Mouse (Mus musculus) CH12.LX (cell line): Measurements from ENCODE around the gene Pfkl. TPM values are rescaled to one million over a fixed set of nuclear protein-coding genes. Genes with fewer than 3 reads are reported as not detected.

Experiments used
- DNase-seq: peaks from one replicate; pipeline ENCODE4 v3.0.0-alpha.2; 2013; ENCODE audit errors: extremely low read depth
- H3K27ac ChIP-seq: 2 replicates; pipeline ENCODE4 v1.5.1; 2012; ENCODE audit warnings: low read depth, mild to moderate bottlenecking, control low read depth, moderate library complexity; ENCODE audit not compliant: insufficient read depth
- H3K27me3 ChIP-seq: replicated peaks from 2 replicates; pipeline ENCODE3; 2012; ENCODE audit warnings: inconsistent platforms
- H3K36me3 ChIP-seq, 2 experiments: replicated peaks in 1 of 2; 2 replicates each; pipeline versions ENCODE3 to v1.6.1; 2012; ENCODE audit warnings: inconsistent platforms in 1 of 2, low read length in 1 of 2, mild to moderate bottlenecking in 1 of 2, mixed read lengths in 1 of 2, moderate library complexity in 1 of 2; ENCODE audit not compliant: control insufficient read depth in 1 of 2, insufficient read depth in 1 of 2
- H3K4me1 ChIP-seq, 2 experiments: 2 replicates each; pipeline ENCODE4 v1.6.1; 2012; ENCODE audit warnings: inconsistent platforms in 1 of 2, moderate library complexity in 1 of 2; ENCODE audit not compliant: insufficient read depth in 2 of 2, control insufficient read depth in 1 of 2
- H3K4me2 ChIP-seq: 2 replicates; pipeline ENCODE4 v1.6.1; 2012; ENCODE audit warnings: low read depth, mild to moderate bottlenecking, control low read depth; ENCODE audit not compliant: poor library complexity, insufficient read depth, severe bottlenecking
- H3K4me3 ChIP-seq, 3 experiments: fragments of 150-350 bp in 1 of 3; sonication (generic) in 1 of 3; replicated peaks in 1 of 3; 2 replicates each; pipeline versions ENCODE3 to v1.5.1; 2011 to 2012; ENCODE audit warnings: low read depth in 2 of 3, low read length in 2 of 3, mild to moderate bottlenecking in 2 of 3, moderate library complexity in 2 of 3, control low read depth in 1 of 3, improper control_type of control experiment in 1 of 3, inconsistent platforms in 1 of 3, mixed read lengths in 1 of 3; ENCODE audit not compliant: poor library complexity in 1 of 3
- H3K79me2 ChIP-seq: replicated peaks from 2 replicates; pipeline ENCODE4 v1.6.1; 2012; ENCODE audit warnings: mild to moderate bottlenecking, moderate library complexity; ENCODE audit not compliant: control insufficient read depth, poor library complexity, insufficient read depth, severe bottlenecking; ENCODE audit errors: extremely low read depth
- H3K9ac ChIP-seq: 2 replicates; pipeline ENCODE4 v1.6.1; 2012; ENCODE audit warnings: low read depth, mild to moderate bottlenecking, control low read depth, moderate library complexity; ENCODE audit not compliant: insufficient read depth
- H3K9me3 ChIP-seq: replicated peaks from 2 replicates; pipeline ENCODE3; 2012; ENCODE audit warnings: low read length, inconsistent platforms, mixed read lengths
- CHD1 ChIP-seq: IDR thresholded peaks from 2 replicates; pipeline ENCODE4 v1.6.1; 2012; ENCODE audit warnings: low read depth, low read length, improper control_type of control experiment, inconsistent platforms
- CHD2 ChIP-seq: IDR thresholded peaks from 2 replicates; pipeline ENCODE4 v1.6.1; 2011; ENCODE audit warnings: low read length, improper control_type of control experiment
- CTCF ChIP-seq, 2 experiments: IDR thresholded peaks in 1 of 2; conservative IDR thresholded peaks in 1 of 2; 2 replicates each; pipeline ENCODE4 v1.5.1; 2011 to 2012; ENCODE audit warnings: low read depth in 2 of 2, low read length in 2 of 2, improper control_type of control experiment in 1 of 2, inconsistent platforms in 1 of 2, mild to moderate bottlenecking in 1 of 2, moderate library complexity in 1 of 2
- E2F4 ChIP-seq: IDR thresholded peaks from 2 replicates; pipeline ENCODE4 v1.6.1; 2011; ENCODE audit warnings: low read depth, low read length, improper control_type of control experiment; ENCODE audit not compliant: insufficient replicate concordance
- ELF1 ChIP-seq: IDR thresholded peaks from 2 replicates; pipeline ENCODE4 v1.6.1; 2014; ENCODE audit warnings: low read depth, mild to moderate bottlenecking, inconsistent platforms, low read length, improper control_type of control experiment
- EP300 ChIP-seq: IDR thresholded peaks from 2 replicates; pipeline ENCODE4 v1.6.1; 2011; ENCODE audit warnings: low read length, improper control_type of control experiment
- GABPA ChIP-seq: IDR thresholded peaks from 2 replicates; pipeline ENCODE4 v1.6.1; 2012; ENCODE audit warnings: low read depth, low read length, improper control_type of control experiment, inconsistent platforms; ENCODE audit not compliant: insufficient replicate concordance
- HCFC1 ChIP-seq: IDR thresholded peaks from 2 replicates; pipeline ENCODE4 v1.6.1; 2012; ENCODE audit warnings: low read depth, mild to moderate bottlenecking, inconsistent platforms, low read length, improper control_type of control experiment
- IRF4 ChIP-seq: IDR thresholded peaks from 2 replicates; pipeline ENCODE4 v1.6.1; 2014; ENCODE audit warnings: low read depth, mild to moderate bottlenecking, inconsistent platforms, low read length, improper control_type of control experiment
- KAT2A ChIP-seq: IDR thresholded peaks from 2 replicates; pipeline ENCODE4 v1.6.1; 2012; ENCODE audit warnings: low read length, improper control_type of control experiment, inconsistent platforms; ENCODE audit not compliant: insufficient replicate concordance
- MAFK ChIP-seq: IDR thresholded peaks from 2 replicates; pipeline ENCODE4 v1.6.1; 2011; ENCODE audit warnings: low read length, improper control_type of control experiment; ENCODE audit not compliant: insufficient replicate concordance
- MAX ChIP-seq: IDR thresholded peaks from 2 replicates; pipeline ENCODE4 v1.6.1; 2011; ENCODE audit warnings: low read length, improper control_type of control experiment
- MAZ ChIP-seq: IDR thresholded peaks from 2 replicates; pipeline ENCODE4 v1.6.1; 2012; ENCODE audit warnings: low read depth, mild to moderate bottlenecking, inconsistent platforms, low read length, improper control_type of control experiment, moderate library complexity
- MEF2A ChIP-seq: IDR thresholded peaks from 2 replicates; pipeline ENCODE4 v1.6.1; 2014; ENCODE audit warnings: low read depth, mild to moderate bottlenecking, inconsistent platforms, low read length, improper control_type of control experiment, borderline replicate concordance
- MYC ChIP-seq: IDR thresholded peaks from 2 replicates; pipeline ENCODE4 v1.6.1; 2011; ENCODE audit warnings: low read depth, mild to moderate bottlenecking, improper control_type of control experiment, low read length
- NRF1 ChIP-seq: IDR thresholded peaks from 2 replicates; pipeline ENCODE4 v1.6.1; 2014; ENCODE audit warnings: low read depth, mild to moderate bottlenecking, inconsistent platforms, low read length, improper control_type of control experiment, moderate library complexity
- PAX5 ChIP-seq: IDR thresholded peaks from 2 replicates; pipeline ENCODE4 v1.6.1; 2012; ENCODE audit warnings: low read length, inconsistent platforms, mixed read lengths
- POLR2A ChIP-seq: IDR thresholded peaks from 2 replicates; pipeline ENCODE4 v1.6.1; 2011; ENCODE audit warnings: low read depth, mild to moderate bottlenecking, improper control_type of control experiment, low read length
- RAD21 ChIP-seq: IDR thresholded peaks from 2 replicates; pipeline ENCODE4 v1.6.1; 2011; ENCODE audit warnings: low read depth, mild to moderate bottlenecking, low read length, improper control_type of control experiment, moderate library complexity
- RCOR1 ChIP-seq: conservative IDR thresholded peaks from 2 replicates; pipeline ENCODE4 v1.6.1; 2012; ENCODE audit warnings: low read depth, mild to moderate bottlenecking, inconsistent platforms, low read length, improper control_type of control experiment
- SIN3A ChIP-seq: IDR thresholded peaks from 2 replicates; pipeline ENCODE4 v1.6.1; 2012; ENCODE audit warnings: low read length, improper control_type of control experiment, inconsistent platforms
- SMC3 ChIP-seq: IDR thresholded peaks from 2 replicates; pipeline ENCODE4 v1.6.1; 2011; ENCODE audit warnings: low read depth, low read length, improper control_type of control experiment
- TBP ChIP-seq: conservative IDR thresholded peaks from 2 replicates; pipeline ENCODE4 v1.6.1; 2011; ENCODE audit warnings: low read depth, low read length, improper control_type of control experiment
- TCF12 ChIP-seq: IDR thresholded peaks from 2 replicates; pipeline ENCODE4 v1.6.1; 2014; ENCODE audit warnings: low read depth, mild to moderate bottlenecking, inconsistent platforms, low read length, improper control_type of control experiment
- USF1 ChIP-seq: IDR thresholded peaks from 2 replicates; pipeline ENCODE4 v1.6.1; 2014; ENCODE audit warnings: low read depth, mild to moderate bottlenecking, inconsistent platforms, low read length, improper control_type of control experiment
- ZC3H11A ChIP-seq: IDR thresholded peaks from 2 replicates; pipeline ENCODE4 v1.6.1; 2012; ENCODE audit warnings: low read depth, mild to moderate bottlenecking, inconsistent platforms, low read length, improper control_type of control experiment
- ZKSCAN1 ChIP-seq: IDR thresholded peaks from 2 replicates; pipeline ENCODE4 v1.6.1; 2012; ENCODE audit warnings: low read depth, inconsistent platforms, low read length, improper control_type of control experiment, borderline replicate concordance
- ZMIZ1 ChIP-seq: IDR thresholded peaks from 2 replicates; pipeline ENCODE4 v1.6.1; 2012; ENCODE audit warnings: low read depth, mild to moderate bottlenecking, inconsistent platforms, low read length, improper control_type of control experiment
- dilution Hi-C: fragments of 300-500 bp; cut with MboI; formaldehyde crosslinking; loops from 2 replicates; pipeline ENCODE4 v1.14.3; 2020; ENCODE audit warnings: low sequenced_read_pairs; ENCODE audit not compliant: extremely low pct_unique_long_range_greater_than_20kb, extremely low pct_ligation_motif_present
- in situ Hi-C: fragments of 300-500 bp; cut with MboI; formaldehyde crosslinking; loops from 3 replicates; pipeline ENCODE4 v1.14.3; 2019; ENCODE audit warnings: low sequenced_read_pairs, low pct_ligation_motif_present, low pct_unique_long_range_greater_than_20kb, mixed read lengths
- polyA plus RNA-seq: library from polyadenylated mRNA; unstranded; fragments of >175 nt; gene quantifications from 2 replicates; pipeline ENCODE4 v1.2.1, GENCODE M21; 2012; ENCODE audit warnings: low read depth; ENCODE audit not compliant: insufficient read length
- total RNA-seq, 2 experiments: library from RNA; depleted of rRNA; stranded (reverse); fragments of 300-350 nt in 1 of 2; fragments of >200 nt in 1 of 2; gene quantifications; 2 replicates each; pipeline ENCODE4 v1.2.3; 2012 to 2014

The Pfkl gene
- total and polyA plus RNA-seq, 3 experiments, result 95.9 to 210 (median 159) TPM

- Histone ChIP-seq H3K9me3 (no peaks in the 10 kb centered on the region), H3K9ac (no peak overlapping the region), H3K4me3 (no peak overlapping the region), H3K27ac (no peak overlapping the region), H3K79me2 (no peaks in the 10 kb centered on the region), H3K27me3 (peaks cover 6% of the 10 kb centered on the region), H3K4me1 (no peaks in the 10 kb centered on the region), H3K4me2 (no peak overlapping the region), H3K36me3 (no peaks in the 10 kb centered on the region)
- DNase-seq, result no peak
- dilution Hi-C loops, result no loop called here
- in situ Hi-C loops, result no loop called here
- TF ChIP-seq ZKSCAN1, result no peak
- TF ChIP-seq CTCF (conservative IDR thresholded peaks at IDR 0.05 in 1 of 2, IDR thresholded peaks at IDR 0.05 in 1 of 2; ENCODE audit: low read depth in 2 of 2, low read length in 2 of 2), result no peak
- TF ChIP-seq RAD21, result no peak
- TF ChIP-seq PAX5, result no peak
- no peak for TF ChIP-seq MYC
- no peak for TF ChIP-seq RCOR1
- TF ChIP-seq ZMIZ1, result no peak
- TF ChIP-seq USF1, result no peak
- no peak for TF ChIP-seq ELF1
- TF ChIP-seq MEF2A, result no peak
- TF ChIP-seq MAX, result no peak
- TF ChIP-seq GABPA, result no peak
- no peak for TF ChIP-seq ZC3H11A
- no peak for TF ChIP-seq HCFC1
- TF ChIP-seq SIN3A, result no peak
- TF ChIP-seq TBP, result no peak
- no peak for TF ChIP-seq SMC3
- TF ChIP-seq IRF4, result no peak
- TF ChIP-seq CHD1, result no peak
Measured at GRCm38 (mm10) chr10:78054633-78055565, 45.0 kb upstream of the Pfkl start.

GRCm38 (mm10) chr10:78049519-78050035 is 39.7 kb upstream of the Pfkl start:
- peaks cover 15 to 43% of the 10 kb centered on the region in 2 experiments for H3K4me1 ChIP-seq
- peaks cover 4% of the 10 kb centered on the region for H3K27me3 ChIP-seq
- no peak overlapping the region for H3K9ac ChIP-seq
- no peak overlapping the region for H3K4me2 ChIP-seq
- no peak overlapping the region for H3K4me3 ChIP-seq
- H3K27ac ChIP-seq, result no peak overlapping the region
- DNase-seq, result no peak
- no peaks in the 10 kb centered on the region for H3K79me2 ChIP-seq
- dilution Hi-C loops (no loop called here), in situ Hi-C loops (loop anchor here (25.0 kb wide), 1 partner anchor 338 kb away; no protein-coding TSS in a partner anchor)
- no peaks in the 10 kb centered on the region for H3K9me3 ChIP-seq
- H3K36me3 ChIP-seq, result no peaks in the 10 kb centered on the region
- TF ChIP-seq IRF4 (no peak), E2F4 (no peak), KAT2A (no peak), TCF12 (no peak), USF1 (no peak), MAFK (no peak), CHD2 (no peak), MAZ (no peak), EP300 (no peak), HCFC1 (no peak), POLR2A (no peak), PAX5 (no peak), MYC (no peak), CHD1 (no peak), NRF1 (no peak), RAD21 (no peak)
